Mouse (Mus musculus) embryonic facial prominence, embryonic 11.5 days (tissue): ENCODE data around the gene 1500015O10Rik. TPM values are rescaled to one million over a fixed set of nuclear protein-coding genes. Genes with fewer than 3 reads are reported as not detected.

Experiments used
- ATAC-seq: fragments of 200-750 bp; cut with Nextera tagmentation; replicated peaks from 2 replicates; pipeline ENCODE4 v1.8.0; 2017; ENCODE audit warnings: low read depth; ENCODE audit not compliant: insufficient number of reproducible peaks, low FRiP score, low TSS enrichment
- DNase-seq: peaks from one replicate; pipeline ENCODE4 v3.0.0-alpha.2; 2015; ENCODE audit warnings: low spot score
- H3K27ac ChIP-seq: fragments of 300-500 bp; sonication (generic); replicated peaks from 2 replicates; pipeline ENCODE4 v1.5.1; 2014; ENCODE audit warnings: mild to moderate bottlenecking, low read depth, low read length, control low read depth
- H3K27me3 ChIP-seq: fragments of 300-500 bp; sonication (generic); 2 replicates; pipeline ENCODE4 v1.6.1; 2014; ENCODE audit warnings: mild to moderate bottlenecking, low read length, moderate library complexity, mixed read lengths; ENCODE audit not compliant: control insufficient read depth, insufficient read depth
- H3K36me3 ChIP-seq: fragments of 300-500 bp; sonication (generic); replicated peaks from 2 replicates; pipeline ENCODE4 v1.6.1; 2014; ENCODE audit warnings: low read depth, mild to moderate bottlenecking, low read length, moderate library complexity, mixed read lengths; ENCODE audit not compliant: control insufficient read depth, insufficient read depth
- H3K4me1 ChIP-seq: fragments of 300-500 bp; sonication (generic); 2 replicates; pipeline ENCODE4 v1.6.1; 2014; ENCODE audit warnings: low read length, mixed read lengths; ENCODE audit not compliant: control insufficient read depth, insufficient read depth
- H3K4me2 ChIP-seq: fragments of 300-500 bp; sonication (generic); 2 replicates; pipeline ENCODE4 v1.6.1; 2014; ENCODE audit warnings: low read depth, mild to moderate bottlenecking, control low read depth, low read length, moderate library complexity
- H3K4me3 ChIP-seq: fragments of 300-500 bp; sonication (generic); 2 replicates; pipeline ENCODE4 v1.5.1; 2014; ENCODE audit warnings: low read depth, low read length, control low read depth
- H3K9ac ChIP-seq: fragments of 300-500 bp; sonication (generic); replicated peaks from 2 replicates; pipeline ENCODE4 v1.6.1; 2014; ENCODE audit warnings: mild to moderate bottlenecking, control low read depth, low read length
- H3K9me3 ChIP-seq: fragments of 300-500 bp; sonication (generic); replicated peaks from 2 replicates; pipeline ENCODE4 v1.6.1; 2016; ENCODE audit warnings: mild to moderate bottlenecking, low read length, inconsistent platforms, mixed read lengths; ENCODE audit not compliant: control insufficient read depth
- WGBS: fragments of 180-500 bp; shearing (Covaris S2); extraction: QIAGEN DNeasy Blood & Tissue Kit; methylation state at CpG from one replicate; pipeline ENCODE4 v1.1.7; 2014; 5-methylcytosine and 5-hydroxymethylcytosine counted together
- polyA plus RNA-seq: library from polyadenylated mRNA; unstranded; fragments of >200 nt; fragmentation: Nextera tagmentation; extraction: Ambion mirVana; gene quantifications from 2 replicates; pipeline ENCODE4 v1.2.1, GENCODE M21; 2014

The 1500015O10Rik gene
- polyA plus RNA-seq: 0.40 and 0.48 TPM in 2 replicates

DNA sequence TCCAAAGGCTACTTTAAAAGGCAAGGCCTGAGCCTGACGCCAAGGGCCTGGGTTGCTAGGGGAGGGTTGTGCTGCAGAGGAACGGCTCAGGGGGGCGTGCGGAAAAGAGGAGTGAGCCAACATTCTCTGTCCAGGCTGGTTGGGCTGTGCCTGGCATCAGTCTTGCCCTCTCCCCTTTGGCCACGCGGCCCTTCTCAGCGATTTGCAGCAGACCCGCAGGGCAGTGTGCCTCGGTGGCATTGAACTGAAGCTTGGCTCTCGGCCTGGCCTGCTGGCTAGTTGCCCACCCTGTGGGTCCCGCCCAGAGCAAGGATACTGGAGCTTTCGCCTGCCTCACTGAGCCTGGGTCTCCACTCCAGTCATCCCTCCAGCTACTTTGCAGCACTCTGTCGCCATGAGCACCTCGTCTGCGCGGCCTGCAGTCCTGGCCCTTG lies at the start of gene 1500015O10Rik:
Gene 1500015O10Rik, plus strand, starts transcription at position 112 of the 434 bp plus-strand sequence.
- Histone ChIP-seq H3K4me2 (no peak within 1 kb of the TSS), H3K4me1 (no peaks in the 10 kb centered on the region), H3K27ac (no peak within 1 kb of the TSS), H3K36me3 (no peaks in the 10 kb centered on the region), H3K9ac (no peak within 1 kb of the TSS), H3K4me3 (no peak within 1 kb of the TSS), H3K9me3 (no peaks in the 10 kb centered on the region), H3K27me3 (no peaks in the 10 kb centered on the region)
- DNase-seq: no peak
- no peak for ATAC-seq
- 71% methylated on average over 16 of the region's 16 CpGs for WGBS

DNA sequence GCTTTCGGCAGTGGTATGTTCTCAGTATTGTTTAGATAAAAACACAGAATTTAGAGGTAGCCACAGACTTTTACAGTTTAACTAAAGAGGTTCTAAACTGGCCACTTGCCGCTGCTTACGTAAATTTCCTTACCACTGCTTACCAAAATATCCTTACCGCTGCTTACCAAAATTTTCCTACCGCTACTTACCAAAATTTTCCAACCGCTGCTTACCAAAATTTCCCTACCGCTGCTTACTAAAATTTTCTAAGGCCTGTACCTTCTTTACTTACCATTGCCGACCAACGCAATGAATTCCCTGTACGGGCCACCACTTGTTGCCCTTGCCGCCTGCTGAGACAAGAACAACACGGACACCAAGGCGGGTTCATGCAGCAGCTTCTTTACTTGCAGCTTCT lies 40.4 kb upstream of the 1500015O10Rik start:
- no peak overlapping the region for H3K27ac ChIP-seq
- H3K4me3 ChIP-seq: no peak overlapping the region
- no peaks in the 10 kb centered on the region for H3K27me3 ChIP-seq
- 92% methylated on average over 13 of the region's 13 CpGs for WGBS
- DNase-seq (no peak), ATAC-seq (no peak)
- no peaks in the 10 kb centered on the region for H3K4me1 ChIP-seq
- no peaks in the 10 kb centered on the region for H3K9me3 ChIP-seq
- H3K36me3 ChIP-seq: no peaks in the 10 kb centered on the region
- H3K9ac ChIP-seq: no peak overlapping the region
- H3K4me2 ChIP-seq: no peak overlapping the region

DNA sequence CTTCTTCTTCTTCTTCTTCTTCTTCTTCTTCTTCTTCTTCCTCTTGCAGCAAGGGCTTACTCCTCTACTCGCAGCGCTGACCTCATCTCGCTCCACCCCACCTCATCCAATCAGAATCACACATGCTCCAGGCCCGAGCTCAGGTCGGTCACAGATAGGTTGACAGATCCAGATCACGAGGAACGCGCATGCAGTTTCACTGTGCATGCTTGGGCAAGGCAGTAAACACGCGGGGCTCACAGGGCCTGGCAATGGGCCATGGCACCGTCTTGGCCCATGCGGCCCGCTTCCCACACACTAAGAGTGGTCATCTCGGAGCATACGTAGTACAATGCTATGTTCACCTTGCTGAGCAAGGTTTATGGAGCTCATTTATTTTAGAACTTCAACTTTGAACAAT lies 39.9 kb upstream of the 1500015O10Rik start:
- no peak for ATAC-seq
- no peak for DNase-seq
- H3K9me3 ChIP-seq: no peaks in the 10 kb centered on the region
- H3K4me2 ChIP-seq: no peak overlapping the region
- H3K4me1 ChIP-seq: no peaks in the 10 kb centered on the region
- H3K36me3 ChIP-seq: no peaks in the 10 kb centered on the region
- no peaks in the 10 kb centered on the region for H3K27me3 ChIP-seq
- no peak overlapping the region for H3K9ac ChIP-seq
- H3K4me3 ChIP-seq: no peak overlapping the region
- no peak overlapping the region for H3K27ac ChIP-seq
- 95% methylated on average over 15 of the region's 15 CpGs for WGBS

DNA sequence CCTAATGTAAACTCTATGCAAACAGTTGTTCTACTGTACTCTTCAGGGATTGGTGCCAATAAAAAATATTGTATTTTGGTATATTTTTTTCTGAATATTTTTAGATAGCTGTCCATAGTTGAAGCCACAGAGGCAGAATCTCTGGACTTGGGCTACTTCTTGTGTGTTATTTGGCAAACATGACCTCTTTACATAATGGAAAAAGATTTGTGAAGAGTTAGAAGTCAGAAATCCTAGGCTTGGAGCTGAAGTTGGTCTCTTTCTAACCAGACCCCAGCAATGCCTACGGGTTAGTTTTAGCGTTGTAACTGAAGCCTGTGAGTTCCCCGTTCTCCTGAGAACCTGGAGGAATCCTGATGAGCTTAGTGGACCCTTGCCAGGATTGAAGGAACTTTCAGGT lies 36.3 kb upstream of the 1500015O10Rik start:
- Histone ChIP-seq H3K27me3 (no peaks in the 10 kb centered on the region), H3K9me3 (no peaks in the 10 kb centered on the region), H3K4me2 (no peak overlapping the region), H3K4me1 (no peaks in the 10 kb centered on the region), H3K36me3 (no peaks in the 10 kb centered on the region), H3K9ac (no peak overlapping the region), H3K27ac (no peak overlapping the region), H3K4me3 (no peak overlapping the region)
- ATAC-seq (no peak), DNase-seq (no peak)
- WGBS: 83% methylated on average over 3 of the region's 3 CpGs

DNA sequence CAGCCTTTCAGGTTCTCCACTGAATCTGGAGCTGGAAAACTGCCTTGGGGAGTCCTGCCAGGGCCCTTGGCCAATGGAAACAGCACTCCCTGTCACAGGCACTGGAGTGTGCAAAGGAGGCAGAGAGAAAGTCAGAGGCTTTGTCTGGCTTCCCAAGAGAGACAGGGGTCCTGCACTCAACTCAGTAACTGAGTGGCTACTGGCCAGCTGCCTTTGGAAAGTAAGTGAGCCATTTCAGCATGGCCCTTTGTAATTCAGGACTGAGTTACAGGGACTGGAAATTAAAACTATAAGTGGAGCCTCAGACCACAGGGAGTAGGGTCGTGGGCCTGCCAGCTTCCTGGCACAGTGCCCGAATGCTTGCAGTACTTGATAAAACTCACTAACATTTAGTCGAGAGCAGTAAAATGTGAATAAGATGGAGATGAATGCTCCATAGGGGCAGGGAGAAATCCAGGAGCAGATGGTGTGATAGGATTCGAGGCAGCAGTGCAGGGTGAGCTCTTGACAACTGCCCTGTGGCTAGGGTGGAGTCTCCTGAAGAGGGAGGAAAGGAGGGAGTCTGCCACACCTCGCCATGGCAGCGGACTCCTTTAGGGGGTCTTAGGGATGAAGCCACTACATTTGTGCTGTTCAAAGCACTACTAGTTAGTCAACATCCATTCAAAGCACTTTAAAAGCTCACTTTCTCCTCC lies 35.4 kb upstream of the 1500015O10Rik start:
- DNase-seq (no peak), ATAC-seq (peak; percentile 69)
- Histone ChIP-seq H3K27ac (no peak overlapping the region), H3K36me3 (no peaks in the 10 kb centered on the region), H3K4me3 (no peak overlapping the region), H3K4me1 (no peaks in the 10 kb centered on the region), H3K9ac (no peak overlapping the region), H3K27me3 (no peaks in the 10 kb centered on the region), H3K9me3 (no peaks in the 10 kb centered on the region), H3K4me2 (no peak overlapping the region)
- WGBS: 53% methylated on average over 6 of the region's 6 CpGs

DNA sequence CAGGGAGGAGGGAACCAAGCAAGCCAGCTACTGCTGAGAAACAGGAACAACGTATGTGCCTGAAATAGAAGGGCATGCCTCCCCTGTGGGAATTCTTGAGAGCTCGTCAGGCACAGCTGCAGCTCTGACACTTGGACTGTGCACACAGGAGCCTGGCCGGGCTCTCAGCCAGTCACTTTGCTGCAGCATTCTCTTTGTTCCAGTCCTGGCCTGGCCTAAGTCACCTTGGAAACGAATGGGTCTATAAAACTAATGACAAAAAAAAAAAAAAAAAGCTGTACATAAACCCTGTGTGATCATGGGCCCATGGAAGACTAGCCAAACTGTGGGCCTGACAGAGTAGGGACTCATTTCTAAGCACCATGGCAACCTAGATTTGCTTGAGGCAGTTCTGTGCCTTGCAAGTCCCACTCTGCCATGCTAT lies 31.8 kb upstream of the 1500015O10Rik start:
- WGBS: 14% methylated on average over 4 of the region's 4 CpGs
- Histone ChIP-seq H3K4me3 (no peak overlapping the region), H3K27ac (no peak overlapping the region), H3K27me3 (no peaks in the 10 kb centered on the region), H3K4me2 (no peak overlapping the region), H3K9me3 (no peaks in the 10 kb centered on the region), H3K36me3 (no peaks in the 10 kb centered on the region), H3K9ac (no peak overlapping the region), H3K4me1 (no peaks in the 10 kb centered on the region)
- peak; percentile 78; the same call in 1 of the 2 replicates for ATAC-seq
- DNase-seq: peak; percentile 49

DNA sequence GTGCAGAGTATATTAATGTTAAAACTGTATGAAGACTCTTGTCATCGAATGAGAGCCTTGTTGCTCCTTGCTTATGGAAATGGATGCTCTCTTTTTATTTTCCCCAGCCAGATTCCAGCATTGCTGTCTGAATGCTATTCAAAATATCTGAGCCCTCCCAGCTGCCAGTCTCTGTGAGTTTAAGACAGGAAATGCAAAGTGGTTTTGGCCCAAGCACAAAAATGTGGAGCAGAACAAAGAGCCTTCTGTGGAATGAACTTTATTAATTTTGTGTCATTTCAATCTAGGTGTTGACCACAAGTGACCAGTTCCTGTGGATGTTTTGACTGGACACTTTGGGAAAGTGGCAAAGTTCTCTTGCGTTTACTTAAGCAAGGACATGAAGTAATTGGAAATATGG lies 15.6 kb upstream of the 1500015O10Rik start:
- Histone ChIP-seq H3K36me3 (no peaks in the 10 kb centered on the region), H3K4me3 (no peak overlapping the region), H3K4me2 (no peak overlapping the region), H3K27me3 (no peaks in the 10 kb centered on the region), H3K9me3 (no peaks in the 10 kb centered on the region), H3K9ac (no peak overlapping the region), H3K4me1 (no peaks in the 10 kb centered on the region), H3K27ac (no peak overlapping the region)
- DNase-seq (no peak), ATAC-seq (no peak)
- WGBS: 82% methylated on average over 2 of the region's 2 CpGs

DNA sequence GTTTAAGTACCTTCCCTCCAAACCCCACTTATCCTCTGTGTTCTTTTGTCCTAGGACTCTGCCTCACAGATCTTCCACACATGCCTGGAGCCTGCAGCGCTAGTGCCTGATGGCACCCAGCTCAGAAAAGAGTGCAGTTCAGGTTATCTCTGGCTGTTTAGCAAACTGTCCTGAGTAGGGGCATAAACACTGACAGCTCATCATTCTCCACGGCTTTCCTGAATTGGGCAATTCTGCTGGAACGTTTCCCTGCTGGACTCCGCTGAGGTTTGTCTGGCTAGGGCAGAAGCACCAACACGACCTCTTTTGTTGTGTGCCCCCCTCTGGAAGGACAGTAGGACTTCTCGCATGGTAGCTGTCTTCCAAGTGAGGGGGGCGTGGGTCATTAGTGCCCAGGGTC lies 12.4 kb upstream of the 1500015O10Rik start:
- no peaks in the 10 kb centered on the region for H3K27me3 ChIP-seq
- H3K4me2 ChIP-seq: no peak overlapping the region
- H3K4me1 ChIP-seq: no peaks in the 10 kb centered on the region
- ATAC-seq (no peak), DNase-seq (no peak)
- no peak overlapping the region for H3K27ac ChIP-seq
- H3K9ac ChIP-seq: no peak overlapping the region
- H3K36me3 ChIP-seq: no peaks in the 10 kb centered on the region
- no peaks in the 10 kb centered on the region for H3K9me3 ChIP-seq
- no peak overlapping the region for H3K4me3 ChIP-seq
- WGBS: 75% methylated on average over 7 of the region's 7 CpGs
